ENCODE assay signal across 25 mouse cellular contexts in the genomic region with DNA sequence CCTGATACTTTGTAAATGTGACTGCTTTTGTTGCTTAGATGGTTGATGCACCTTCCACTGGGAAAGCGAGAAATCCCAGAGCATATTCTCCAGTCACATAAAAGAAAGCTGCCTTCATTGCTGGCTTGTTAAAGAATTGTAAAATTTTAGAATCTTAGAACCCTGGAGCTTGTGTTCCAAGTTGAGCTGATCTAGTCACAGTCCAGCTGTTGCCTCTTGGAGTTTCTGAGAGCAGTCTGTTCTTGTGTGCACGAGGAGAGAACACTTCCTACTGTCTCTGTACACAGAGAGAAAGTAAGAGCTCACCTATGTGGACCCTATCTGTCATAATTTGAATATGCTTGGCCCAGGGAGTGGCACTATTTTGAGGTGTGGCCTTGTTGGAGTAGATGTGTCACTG.
"Had no signal": no experiment of that assay in that cellular context is flagged by ENCODE, and none has a peak within 500 bp of the region (broad histone marks: within the 10 kb centered on the region; RNA-seq: fewer than 3 reads in every experiment).

No protein-coding gene starts in this region.

- H3K4me2 ChIP-seq: heart, embryonic 11.5 days; heart, embryonic 13.5 days; heart, embryonic 15.5 days; hindbrain, embryonic 13.5 days; hindbrain, embryonic 15.5 days; kidney, embryonic 15.5 days; limb, embryonic 13.5 days; limb, embryonic 15.5 days; liver, embryonic 12.5 days had no signal

- H3K27ac ChIP-seq: heart, adult 2 months; heart, embryonic 13.5 days; heart, embryonic 15.5 days; hindbrain, embryonic 13.5 days; hindbrain, embryonic 15.5 days; hindbrain, postnatal 0 days; kidney, embryonic 15.5 days; kidney, postnatal 0 days; limb, embryonic 13.5 days; limb, embryonic 15.5 days; liver, embryonic 12.5 days; liver, embryonic 14.5 days had no signal

- H3K9ac ChIP-seq: heart, embryonic 13.5 days; heart, embryonic 15.5 days; hindbrain, embryonic 13.5 days; hindbrain, embryonic 15.5 days; kidney, embryonic 15.5 days; limb, embryonic 13.5 days; limb, embryonic 15.5 days; liver, embryonic 12.5 days; liver, embryonic 14.5 days had no signal

- DNase-seq: gastrocnemius, postnatal 14 days; gastrocnemius, postnatal 36 days; heart, adult 11 months; heart, adult 2 months; heart, postnatal 14 days; heart, postnatal 36 days; kidney, adult 11 months; kidney, adult 2 months; kidney, adult 9 months; kidney, postnatal 14 days; kidney, postnatal 36 days; layer of hippocampus, postnatal 36 days had no signal

- ATAC-seq: hindbrain, postnatal 0 days; intestine, embryonic 16.5 days; liver, embryonic 12.5 days had no signal

- H3K27me3 ChIP-seq: heart, embryonic 13.5 days; heart, embryonic 15.5 days; hindbrain, embryonic 13.5 days; hindbrain, embryonic 15.5 days; kidney, embryonic 15.5 days; limb, embryonic 13.5 days; limb, embryonic 15.5 days; liver, embryonic 12.5 days had no signal

- H3K4me3 ChIP-seq: heart, adult 2 months; heart, embryonic 13.5 days; heart, embryonic 15.5 days; hindbrain, embryonic 13.5 days; hindbrain, embryonic 15.5 days; kidney, embryonic 15.5 days; limb, embryonic 13.5 days; limb, embryonic 15.5 days; liver, embryonic 12.5 days had no signal

- H3K9me3 ChIP-seq: heart, embryonic 13.5 days; heart, embryonic 15.5 days; hindbrain, embryonic 13.5 days; hindbrain, embryonic 15.5 days; kidney, embryonic 15.5 days; limb, embryonic 13.5 days; limb, embryonic 15.5 days; liver, embryonic 12.5 days had no signal

- H3K4me1 ChIP-seq: heart, embryonic 13.5 days; heart, embryonic 15.5 days; hindbrain, embryonic 13.5 days; hindbrain, embryonic 15.5 days; kidney, embryonic 15.5 days; limb, embryonic 13.5 days; limb, embryonic 15.5 days; liver, embryonic 12.5 days had no signal
